Mouse (Mus musculus) myocyte (in vitro differentiated cells): ENCODE results near the gene Tenm4.

Source experiments
- MYOD1 ChIP-seq, 3 experiments: IDR thresholded peaks; one replicate each; pipeline ENCODE4 v1.6.1; 2011; ENCODE audit warnings: control low read depth in 2 of 3, low read depth in 2 of 3, mild to moderate bottlenecking in 2 of 3, moderate library complexity in 1 of 3; ENCODE audit not compliant: insufficient read length in 2 of 3, control insufficient read depth in 1 of 3
- POLR2A ChIP-seq: IDR thresholded peaks from one replicate; pipeline ENCODE4 v1.6.1; 2011; ENCODE audit warnings: low read depth, mild to moderate bottlenecking, control low read depth, moderate library complexity; ENCODE audit not compliant: insufficient read length
- POLR2AphosphoS2 ChIP-seq: IDR thresholded peaks from one replicate; pipeline ENCODE4 v1.6.1; 2011; ENCODE audit warnings: low read depth, control low read depth; ENCODE audit not compliant: insufficient read length
- SRF ChIP-seq: IDR thresholded peaks from one replicate; pipeline ENCODE4 v1.6.1; 2011; ENCODE audit warnings: low read depth; ENCODE audit not compliant: control insufficient read depth, insufficient read length
- TCF3 ChIP-seq: IDR thresholded peaks from one replicate; pipeline ENCODE4 v1.6.1; 2011; ENCODE audit warnings: low read depth, control low read depth; ENCODE audit not compliant: insufficient read length
- USF1 ChIP-seq: IDR thresholded peaks from one replicate; pipeline ENCODE4 v1.6.1; 2011; ENCODE audit warnings: low read depth, mild to moderate bottlenecking, control low read depth, moderate library complexity

- no peak for TF ChIP-seq USF1
- TF ChIP-seq POLR2A = no peak
- no peak for TF ChIP-seq SRF
- no peak for TF ChIP-seq MYOD1 (IDR thresholded peaks at IDR 0.05; ENCODE audit: control insufficient read depth in 1 of 3, insufficient read length in 2 of 3, low read depth in 2 of 3)
- TF ChIP-seq POLR2AphosphoS2 = no peak
- TF ChIP-seq TCF3 = no peak
These were observed 313.0 kb downstream of the Tenm4 start for GRCm38 (mm10) chr7:96484006-96484581.
